Mouse (Mus musculus) liver, adult 2 months (tissue): ENCODE measurements around the gene Rab11fip3.

Experiments
- CTCF ChIP-seq: fragments of 200-500 bp; IDR thresholded peaks from 2 replicates; pipeline ENCODE4 v1.5.1; 2011; ENCODE audit warnings: low read depth, low read length, control low read depth
- POLR2A ChIP-seq: fragments of 200-500 bp; IDR thresholded peaks from 2 replicates; pipeline ENCODE4 v1.6.1; 2011; ENCODE audit warnings: low read length, control low read depth; ENCODE audit not compliant: insufficient read depth; ENCODE audit errors: extremely low read depth

- TF ChIP-seq CTCF (no peak), POLR2A (no peak)
Measured at GRCm38 (mm10) chr17:26045285-26045684, 24.1 kb downstream of the Rab11fip3 start.
